Mouse (Mus musculus): ENCODE results near the gene Lrrc3. TPM values are rescaled to one million over a fixed set of nuclear protein-coding genes. Genes with fewer than 3 reads are reported as not detected.

Lrrc3 gene
- 17.4 and 18.2 TPM in 2 replicates for polyA plus RNA-seq (2012; rRNA removed)

GRCm38 (mm10) chr10:77902211-77902893 lies at the start of gene Lrrc3:
Lrrc3 (minus strand) TSS chr10:77902536.

GRCm38 (mm10) chr10:77861675-77862074 lies 40.7 kb downstream of the Lrrc3 start, which contains the start of gene Gm3285:
Gm3285 (plus strand) TSS chr10:77861975.

DNA sequence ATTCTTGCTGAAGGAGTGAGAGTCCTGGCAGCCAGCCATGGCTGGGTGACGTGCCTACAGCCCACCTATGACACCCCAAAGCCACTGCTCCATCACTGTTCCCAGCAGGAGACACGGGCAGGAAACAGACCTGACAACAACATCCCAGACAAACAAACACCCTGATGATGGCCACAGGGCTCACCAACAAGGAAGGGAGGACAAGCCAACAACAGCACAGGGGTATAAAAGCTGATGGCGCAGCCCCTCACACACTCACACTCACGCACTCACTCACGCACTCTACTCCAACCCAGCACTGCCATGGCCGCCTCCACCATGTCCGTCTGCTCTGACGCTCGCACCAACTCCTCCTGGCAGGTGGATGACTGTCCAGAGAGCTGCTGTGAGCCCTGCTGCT lies 49.8 kb downstream of the Lrrc3 start, which contains the start of gene Gm10318:
TSS of gene Gm10318 (plus strand) at position 301 of the 400 bp plus-strand sequence.

Other genes with a start within 250 kb of the Lrrc3 start
- 0.10 and 0.12 TPM in 2 replicates for gene Tspear, start 216.0 kb downstream of the Lrrc3 start, polyA plus RNA-seq (2012; rRNA removed)
- not detected in 2 replicates for gene Gm19402, start 211.8 kb downstream of the Lrrc3 start, polyA plus RNA-seq (2012; rRNA removed)
- gene Gm9508, start 205.3 kb downstream of the Lrrc3 start, polyA plus RNA-seq (2012; rRNA removed) = not detected in 2 replicates
- gene Gm10272, start 195.9 kb downstream of the Lrrc3 start, polyA plus RNA-seq (2012; rRNA removed) = not detected in 2 replicates
- not detected in 2 replicates for gene Gm10024, start 191.1 kb downstream of the Lrrc3 start, polyA plus RNA-seq (2012; rRNA removed)
- gene Gm10142, start 186.7 kb downstream of the Lrrc3 start, polyA plus RNA-seq (2012; rRNA removed) = not detected in 2 replicates
- gene Krtap12-1, start 181.9 kb downstream of the Lrrc3 start, polyA plus RNA-seq (2012; rRNA removed) = not detected in 2 replicates
- not detected in 2 replicates for gene Gm10100, start 176.1 kb downstream of the Lrrc3 start, polyA plus RNA-seq (2012; rRNA removed)
- gene Gm18596, start 159.9 kb downstream of the Lrrc3 start, polyA plus RNA-seq (2012; rRNA removed) = not detected in 2 replicates
- gene Gm9736, start 151.2 kb downstream of the Lrrc3 start, polyA plus RNA-seq (2012; rRNA removed) = not detected in 2 replicates
- not detected in 2 replicates for gene Gm3233, start 142.9 kb downstream of the Lrrc3 start, polyA plus RNA-seq (2012; rRNA removed)
- gene Gm3238, start 131.2 kb downstream of the Lrrc3 start, polyA plus RNA-seq (2012; rRNA removed) = not detected in 2 replicates
- gene Gm7138, start 125.6 kb downstream of the Lrrc3 start, polyA plus RNA-seq (2012; rRNA removed) = not detected in 2 replicates
- not detected in 2 replicates for gene Gm3250, start 120.0 kb downstream of the Lrrc3 start, polyA plus RNA-seq (2012; rRNA removed)
- gene Gm7137, start 114.3 kb downstream of the Lrrc3 start, polyA plus RNA-seq (2012; rRNA removed) = not detected in 2 replicates
- gene Gm9639, start 107.5 kb downstream of the Lrrc3 start, polyA plus RNA-seq (2012; rRNA removed) = not detected in 2 replicates
- gene Gm19668, start 103.4 kb downstream of the Lrrc3 start, polyA plus RNA-seq (2012; rRNA removed) = not detected in 2 replicates
- gene Gm9507, start 90.7 kb downstream of the Lrrc3 start, polyA plus RNA-seq (2012; rRNA removed) = not detected in 2 replicates
- not detected in 2 replicates for gene Gm2696, start 87.9 kb downstream of the Lrrc3 start, polyA plus RNA-seq (2012; rRNA removed)
- gene Krtap10-4, start 75.4 kb downstream of the Lrrc3 start, polyA plus RNA-seq (2012; rRNA removed) = not detected in 2 replicates
- not detected in 2 replicates for gene Krtap10-10, start 66.6 kb downstream of the Lrrc3 start, polyA plus RNA-seq (2012; rRNA removed)
- gene Gm36176, start 55.7 kb downstream of the Lrrc3 start, polyA plus RNA-seq (2012; rRNA removed) = not detected in 2 replicates
- gene Gm10318, start 49.7 kb downstream of the Lrrc3 start, polyA plus RNA-seq (2012; rRNA removed) = not detected in 2 replicates
- gene Gm3285, start 40.6 kb downstream of the Lrrc3 start, polyA plus RNA-seq (2012; rRNA removed) = not detected in 2 replicates
- gene Trpm2, start 68.0 kb upstream of the Lrrc3 start, polyA plus RNA-seq (2012; rRNA removed) = 9.9 and 16.6 TPM in 2 replicates
- gene 1810043G02Rik, start 76.0 kb upstream of the Lrrc3 start, polyA plus RNA-seq (2012; rRNA removed) = 4.6 and 5.0 TPM in 2 replicates
- gene Pfkl, start 107.5 kb upstream of the Lrrc3 start, polyA plus RNA-seq (2012; rRNA removed) = 52.9 and 54.7 TPM in 2 replicates
- gene Dnmt3l, start 139.4 kb upstream of the Lrrc3 start, polyA plus RNA-seq (2012; rRNA removed) = 0.02 and 0.05 TPM in 2 replicates
- gene Aire, start 141.1 kb upstream of the Lrrc3 start, polyA plus RNA-seq (2012; rRNA removed) = 0.02 TPM in 2 replicates
- 3.0 and 3.3 TPM in 2 replicates for gene Icosl, start 166.8 kb upstream of the Lrrc3 start, polyA plus RNA-seq (2012; rRNA removed)